In the genomic region with DNA sequence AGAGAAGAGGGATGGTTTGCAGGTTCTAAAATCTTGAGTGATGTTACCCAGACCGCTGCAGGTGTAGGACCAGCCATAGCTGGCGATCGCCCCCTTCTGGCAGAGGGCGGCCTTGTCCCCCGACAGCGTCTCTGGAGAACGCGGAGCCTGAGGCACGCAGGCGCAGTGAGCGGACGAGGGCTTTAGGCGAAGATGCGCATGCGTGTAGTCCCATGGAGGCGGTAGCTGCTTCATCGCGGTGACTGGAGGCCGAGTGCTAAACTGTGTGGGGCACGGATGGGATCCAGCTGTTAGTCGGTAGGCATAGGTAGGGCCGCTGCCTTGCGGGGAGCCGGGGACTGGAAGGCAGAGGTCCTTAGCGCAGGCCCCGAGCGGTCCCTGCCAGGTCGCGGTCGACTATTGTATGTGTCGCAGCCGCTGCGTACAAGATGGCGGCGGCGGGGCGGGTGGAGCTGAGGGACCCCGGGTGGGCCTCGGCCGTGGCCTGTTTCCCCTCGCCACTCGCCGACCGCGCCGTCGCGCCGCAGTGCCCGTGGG, we compare ENCODE assay signal across 8 mouse cellular contexts. TPM values are rescaled to one million over a fixed set of nuclear protein-coding genes. Genes with fewer than 3 reads are reported as not detected.
DNase-seq lines count a peak whose midpoint lies in the region; ATAC-seq lines count a peak whose summit lies in the region.

No protein-coding gene starts in this region.

- peak overlapping the region; percentile 82; the same call in 1 of the 2 replicates for H3K4me2 ChIP-seq in intestine, embryonic 14.5 days (ENCODE audit: low read length)

- peak overlapping the region; percentile 98 for H3K9ac ChIP-seq in intestine, embryonic 14.5 days (ENCODE audit: low read length)

- under 1% methylated on average over 46 of the region's 50 CpGs for WGBS in intestine, embryonic 14.5 days

- no peaks in the 10 kb centered on the region for H3K36me3 ChIP-seq in intestine, embryonic 14.5 days (ENCODE audit: control insufficient read depth, insufficient read depth, low read length)

- peak; percentile 97 for ATAC-seq in intestine, embryonic 14.5 days (replicated peaks; ENCODE audit: low FRiP score, low TSS enrichment, low read depth)

- peak; percentile 100 for DNase-seq in adrenal gland, adult 18-20 months (ENCODE audit: low spot score in 2 of 2)
- DNase-seq in embryo, embryonic 11 days = peak; percentile 98
- peak; percentile 94 for DNase-seq in gastrocnemius, postnatal 25 days
- peak; percentile 99 for DNase-seq in intestine, embryonic 14.5 days (ENCODE audit: low spot score)
- DNase-seq in left cerebral cortex, postnatal 14 days (ENCODE audit: low spot score in 2 of 2) = peak; percentile 99 to 100
- peak; percentile 97 for DNase-seq in mesoderm, embryonic 11.5 days (ENCODE audit: low read depth, low spot score)
- DNase-seq in right cerebral cortex, postnatal 36 days (ENCODE audit: low spot score in 2 of 2) = peak; percentile 96 to 99
- peak; percentile 95 for DNase-seq in yolk sac, embryonic 10.5 days (ENCODE audit: low spot score)

- H3K4me1 ChIP-seq in intestine, embryonic 14.5 days (replicated peaks; ENCODE audit: control insufficient read depth, insufficient read depth, low read length) = no peaks in the 10 kb centered on the region

- H3K27ac ChIP-seq in intestine, embryonic 14.5 days (ENCODE audit: low read depth) = peak overlapping the region; percentile 91

- intact Hi-C loops in left cerebral cortex, postnatal 14 days (cut with DNase I) = loop anchor here (2.0 kb wide), 1 partner anchor 35 kb away; no protein-coding TSS in a partner anchor

- no peaks in the 10 kb centered on the region for H3K27me3 ChIP-seq in intestine, embryonic 14.5 days (replicated peaks; ENCODE audit: control insufficient read depth, insufficient read depth, low read length)

- H3K9me3 ChIP-seq in intestine, embryonic 14.5 days (ENCODE audit: control insufficient read depth, low read length) = no peaks in the 10 kb centered on the region

- peak overlapping the region; percentile 97 for H3K4me3 ChIP-seq in intestine, embryonic 14.5 days (ENCODE audit: low read depth, low read length)

RNA-seq across cellular contexts. Expression of gene Zfp638, which starts 47.3 kb away (rescaled TPM):
- 10 to 100 TPM; 91.0 to 95.9 TPM for total RNA-seq in adrenal gland, adult 18-20 months (2021)
- total RNA-seq in gastrocnemius, postnatal 25 days (2021) = 10 to 100 TPM; 36.3 to 39.0 TPM
- polyA plus RNA-seq in intestine, embryonic 14.5 days (2014; fragmentation: Nextera tagmentation; extraction: Ambion mirVana) = 65.0 and 66.8 TPM in 2 replicates
- 100 to 1,000 TPM; 112 to 116 TPM for total RNA-seq in left cerebral cortex, postnatal 14 days (2021)

Comparison
In these comparisons a context has a peak if more than half of its experiments do, and no peak if none do; other contexts are left out.
1. Peak in every context shown above with its lines: DNase-seq, ATAC-seq, H3K4me3 ChIP-seq and H3K27ac ChIP-seq.